Mouse (Mus musculus) cortical plate, adult 2 months (tissue): ENCODE measurements around the gene Hkdc1.

Source experiments
- CTCF ChIP-seq: fragments of 200-500 bp; IDR thresholded peaks from 2 replicates; pipeline ENCODE4 v1.5.1; 2011; ENCODE audit warnings: mild to moderate bottlenecking, control low read depth, low read length; ENCODE audit not compliant: insufficient read depth; ENCODE audit errors: extremely low read depth
- POLR2A ChIP-seq: fragments of 200-500 bp; IDR thresholded peaks from 2 replicates; pipeline ENCODE4 v1.6.1; 2011; ENCODE audit warnings: mild to moderate bottlenecking, low read length, control low read depth; ENCODE audit not compliant: insufficient read depth; ENCODE audit errors: extremely low read depth

DNA sequence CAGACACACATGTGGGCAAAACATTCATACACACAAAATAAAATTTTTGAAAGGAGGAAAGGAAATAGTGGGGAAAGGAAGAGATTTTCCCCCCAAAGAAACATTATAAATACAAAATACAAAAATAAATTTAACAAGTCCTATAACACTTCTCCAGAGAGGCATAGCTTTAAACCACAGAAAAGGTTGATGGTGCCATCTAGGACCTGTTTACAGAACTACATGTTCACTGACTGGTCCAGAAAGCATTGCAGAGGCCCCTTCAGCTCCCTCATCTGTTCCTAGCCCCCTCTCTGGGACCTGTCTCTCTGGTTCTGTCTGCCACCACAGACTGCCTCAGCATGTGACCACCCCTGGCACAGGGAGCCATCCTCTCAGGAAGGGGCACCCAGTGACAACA, 41.4 kb downstream of the Hkdc1 start:
- TF ChIP-seq POLR2A, result no peak
- peak; percentile 24; the same call in 1 of the 2 replicates for TF ChIP-seq CTCF
